Mouse (Mus musculus) spleen, adult 2 months (tissue): ENCODE data around the gene Rnf186.

ENCODE experiments used
- CTCF ChIP-seq: fragments of 200-500 bp; IDR thresholded peaks from 2 replicates; pipeline ENCODE4 v1.5.1; 2011; ENCODE audit warnings: mild to moderate bottlenecking, inconsistent platforms; ENCODE audit not compliant: insufficient read depth, insufficient read length, insufficient replicate concordance; ENCODE audit errors: extremely low read depth
- POLR2A ChIP-seq: fragments of 200-500 bp; IDR thresholded peaks from 2 replicates; pipeline ENCODE4 v1.6.1; 2011; ENCODE audit warnings: low read depth, low read length, inconsistent platforms

- no peak for TF ChIP-seq POLR2A
- TF ChIP-seq CTCF = no peak
Observed at GRCm38 (mm10) chr4:138965871-138966270, 1.0 kb upstream of the Rnf186 start.
